Mouse (Mus musculus): ENCODE data around the gene Blvra.

DNA sequence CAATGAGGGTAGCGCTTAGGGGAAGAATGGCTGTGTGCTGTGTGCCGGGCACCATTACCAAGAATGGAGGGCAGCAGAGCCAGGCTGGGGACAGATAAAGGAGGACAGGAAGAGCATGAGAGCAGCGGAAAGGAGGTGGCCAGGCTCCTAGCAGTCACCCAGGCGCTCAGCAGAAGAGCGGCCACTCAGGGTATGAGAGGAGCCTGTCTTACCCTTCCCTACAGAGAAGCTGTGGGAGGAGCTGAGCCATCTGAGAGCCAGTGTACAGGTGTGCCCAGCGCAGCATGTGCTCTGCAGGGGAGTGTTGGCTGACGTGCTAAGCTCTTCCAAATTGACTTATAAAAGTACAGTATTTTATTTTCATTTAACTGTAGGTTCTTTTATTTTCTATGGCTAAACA lies 1.7 kb upstream of the Blvra start:
- TF ChIP-seq CTCF (IDR thresholded peaks at IDR 0.05; ENCODE audit: borderline replicate concordance, insufficient read depth, low read depth, low read length) (no peak), POLR2A (IDR thresholded peaks at IDR 0.05; ENCODE audit: borderline replicate concordance, insufficient read depth, low read length) (no peak)

Measured in cerebellum, adult 2 months (tissue).